Mouse (Mus musculus) adrenal gland, postnatal 36 days (tissue): ENCODE results near the gene Kat5. TPM values are rescaled to one million over a fixed set of nuclear protein-coding genes. Genes with fewer than 3 reads are reported as not detected.

Experiments used
- total RNA-seq, 2 experiments: library from RNA; stranded (reverse); gene quantifications; 2 replicates each; pipeline ENCODE4 v1.2.3; 2021

Kat5 gene
- total RNA-seq, 2 experiments from 2014 or later: 66.2 to 68.2 TPM

Other genes with a start within 250 kb of the Kat5 start
- gene Eif1ad, start 243.5 kb downstream of the Kat5 start, total RNA-seq: 10 to 100 TPM; 24.4 to 26.1 TPM
- gene Banf1, start 243.1 kb downstream of the Kat5 start, total RNA-seq: 100 to 1,000 TPM; 152 to 165 TPM
- gene Sart1, start 221.5 kb downstream of the Kat5 start, total RNA-seq: 10 to 100 TPM; 79.1 to 86.5 TPM
- gene Tsga10ip, start 207.7 kb downstream of the Kat5 start, total RNA-seq: not detected
- gene Drap1, start 185.3 kb downstream of the Kat5 start, total RNA-seq: 100 to 1,000 TPM; 250 to 263 TPM
- gene AI837181, start 185.1 kb downstream of the Kat5 start, total RNA-seq: 10 to 100 TPM; 43.7 to 50.6 TPM
- gene Fosl1, start 162.7 kb downstream of the Kat5 start, total RNA-seq: 1 to 10 TPM in 1 of 2 experiments, not detected in 1; 5.3 TPM
- 1 to 10 TPM; 7.9 to 8.3 TPM for gene Ccdc85b, start 152.3 kb downstream of the Kat5 start, total RNA-seq
- 10 to 100 TPM; 89.1 to 95.3 TPM for gene Fibp, start 149.6 kb downstream of the Kat5 start, total RNA-seq
- under 1 TPM in 1 of 2 experiments, not detected in 1; 0.26 TPM for gene Ctsw, start 141.7 kb downstream of the Kat5 start, total RNA-seq
- gene Efemp2, start 136.3 kb downstream of the Kat5 start, total RNA-seq: 10 to 100 TPM; 50.2 to 87.9 TPM
- gene Mus81, start 121.8 kb downstream of the Kat5 start, total RNA-seq: 10 to 100 TPM; 23.1 to 30.7 TPM
- 100 to 1,000 TPM; 659 to 740 TPM for gene Cfl1, start 119.8 kb downstream of the Kat5 start, total RNA-seq
- gene 1700020D05Rik, start 106.5 kb downstream of the Kat5 start, total RNA-seq: 1 to 10 TPM; 1.0 to 1.5 TPM
- 10 to 100 TPM; 11.1 to 12.1 TPM for gene Snx32, start 99.7 kb downstream of the Kat5 start, total RNA-seq
- gene Ovol1, start 49.6 kb downstream of the Kat5 start, total RNA-seq: not detected
- 1 to 10 TPM; 7.8 to 8.3 TPM for gene Ap5b1, start 42.2 kb downstream of the Kat5 start, total RNA-seq
- 100 to 1,000 TPM; 124 to 139 TPM for gene Rnaseh2c, start 8.4 kb downstream of the Kat5 start, total RNA-seq
- 10 to 100 TPM; 85.7 to 86.4 TPM for gene Rela, start 27.2 kb upstream of the Kat5 start, total RNA-seq
- 10 to 100 TPM; 40.5 to 57.2 TPM for gene Sipa1, start 53.5 kb upstream of the Kat5 start, total RNA-seq
- gene Map3k11, start 78.5 kb upstream of the Kat5 start, total RNA-seq: 10 to 100 TPM; 44.7 to 45.8 TPM
- 100 to 1,000 TPM in 1 of 2 experiments, 10 to 100 TPM in 1; 89.5 to 108 TPM for gene Pcnx3, start 78.7 kb upstream of the Kat5 start, total RNA-seq
- gene Kcnk7, start 94.1 kb upstream of the Kat5 start, total RNA-seq: not detected
- gene Ehbp1l1, start 116.1 kb upstream of the Kat5 start, total RNA-seq: 10 to 100 TPM; 30.8 to 38.3 TPM
- gene Fam89b, start 119.4 kb upstream of the Kat5 start, total RNA-seq: 10 to 100 TPM; 41.4 to 66.5 TPM
- 100 to 1,000 TPM; 222 to 305 TPM for gene Ltbp3, start 130.7 kb upstream of the Kat5 start, total RNA-seq
- gene Scyl1, start 161.2 kb upstream of the Kat5 start, total RNA-seq: 100 to 1,000 TPM; 103 to 107 TPM